Mouse (Mus musculus) thymus, postnatal 4 days (tissue): ENCODE measurements around the gene Pex11g.

ENCODE experiments used
- DNase-seq: peaks from one replicate; pipeline ENCODE4 v3.0.0; 2021

Gene Pex11g

GRCm38 (mm10) chr8:3480221-3480785, 12.8 kb upstream of the Pex11g start:
- DNase-seq = no peak

- DNase-seq = no peak
Measured at GRCm38 (mm10) chr8:3475715-3476429, 8.4 kb upstream of the Pex11g start.

GRCm38 (mm10) chr8:3470562-3470961, 3.1 kb upstream of the Pex11g start, which contains the start of gene Tex45:
Gene Tex45, plus strand, starts transcription at chr8:3470862.
- DNase-seq = no peak

GRCm38 (mm10) chr8:3468838-3469237, 1.4 kb upstream of the Pex11g start:
- no peak for DNase-seq

- no peak for DNase-seq
Measured at GRCm38 (mm10) chr8:3467886-3468545, 536 bp upstream of the Pex11g start.

- peak; percentile 78 for DNase-seq
Measured at GRCm38 (mm10) chr8:3464309-3464708, 3.2 kb downstream of the Pex11g start.

- no peak for DNase-seq
Measured at GRCm38 (mm10) chr8:3463248-3463647, 4.2 kb downstream of the Pex11g start.

GRCm38 (mm10) chr8:3451992-3452391, 15.5 kb downstream of the Pex11g start:
- DNase-seq = no peak

GRCm38 (mm10) chr8:3450670-3451069, 16.8 kb downstream of the Pex11g start:
- DNase-seq = peak; percentile 79

GRCm38 (mm10) chr8:3449226-3449625, 18.3 kb downstream of the Pex11g start:
- no peak for DNase-seq

- peak; percentile 64 for DNase-seq
Measured at GRCm38 (mm10) chr8:3439510-3439909, 28.0 kb downstream of the Pex11g start.

- DNase-seq = no peak
Measured at GRCm38 (mm10) chr8:3436492-3436891, 31.0 kb downstream of the Pex11g start.

GRCm38 (mm10) chr8:3431113-3431512, 36.4 kb downstream of the Pex11g start:
- DNase-seq = no peak

- no peak for DNase-seq
Measured at GRCm38 (mm10) chr8:3429966-3430365, 37.5 kb downstream of the Pex11g start.

GRCm38 (mm10) chr8:3428426-3428825, 39.1 kb downstream of the Pex11g start:
- no peak for DNase-seq

GRCm38 (mm10) chr8:3426211-3426610, 41.3 kb downstream of the Pex11g start:
- DNase-seq = no peak

- DNase-seq = no peak
Measured at GRCm38 (mm10) chr8:3425217-3425616, 42.3 kb downstream of the Pex11g start.

GRCm38 (mm10) chr8:3421507-3421906, 46.0 kb downstream of the Pex11g start:
- no peak for DNase-seq

GRCm38 (mm10) chr8:3420105-3420706, 47.3 kb downstream of the Pex11g start:
- no peak for DNase-seq

- no peak for DNase-seq
Measured at GRCm38 (mm10) chr8:3418101-3418500, 49.4 kb downstream of the Pex11g start.

GRCm38 (mm10) chr8:3417455-3417854, 50.0 kb downstream of the Pex11g start:
- no peak for DNase-seq

- DNase-seq = no peak
Measured at GRCm38 (mm10) chr8:3416846-3417245, 50.6 kb downstream of the Pex11g start.

- no peak for DNase-seq
Measured at GRCm38 (mm10) chr8:3415661-3416060, 51.8 kb downstream of the Pex11g start.

- DNase-seq = no peak
Measured at GRCm38 (mm10) chr8:3415259-3415658, 52.2 kb downstream of the Pex11g start.
